Mouse (Mus musculus): Measurements from ENCODE around the gene Arhgef2. TPM values are rescaled to one million over a fixed set of nuclear protein-coding genes. Genes with fewer than 3 reads are reported as not detected.
"Not testable (repeated sequence)": the region's sequence is repeated elsewhere in the genome, so short reads cannot be mapped to it uniquely, and the experiment has no call there.

The Arhgef2 gene
- total RNA-seq (2021): 100 to 1,000 TPM; 257 to 264 TPM

DNA sequence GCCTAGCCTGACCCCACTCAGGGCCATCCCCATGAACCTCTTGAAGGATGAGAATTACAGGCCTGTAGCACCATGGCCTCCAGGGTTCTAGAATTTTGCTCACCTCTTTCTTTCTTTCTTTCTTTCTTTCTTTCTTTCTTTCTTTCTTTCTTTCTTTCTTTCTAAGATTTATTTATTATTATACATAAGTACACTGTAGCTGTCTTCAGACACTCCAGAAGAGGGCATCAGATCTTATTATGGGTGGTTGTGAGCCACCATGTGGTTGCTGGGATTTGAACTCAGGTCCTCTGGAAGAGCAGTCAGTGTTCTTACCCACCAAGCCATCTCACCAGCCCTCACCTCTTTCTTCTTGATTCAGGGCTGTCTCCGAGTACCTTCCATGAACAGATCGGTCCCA, at the start of gene Arhgef2:
Gene Arhgef2 (plus strand): TSS at position 301 of the 400 bp plus-strand sequence.
- intact Hi-C loops (cut with DNase I): loop anchor here (5.0 kb wide), 2 partner anchors 37 to 82 kb away; partner anchors contain the start of gene Khdc4
- not testable (repeated sequence) for DNase-seq (ENCODE audit: extremely low spot score in 1 of 2, low spot score in 2 of 2)

DNA sequence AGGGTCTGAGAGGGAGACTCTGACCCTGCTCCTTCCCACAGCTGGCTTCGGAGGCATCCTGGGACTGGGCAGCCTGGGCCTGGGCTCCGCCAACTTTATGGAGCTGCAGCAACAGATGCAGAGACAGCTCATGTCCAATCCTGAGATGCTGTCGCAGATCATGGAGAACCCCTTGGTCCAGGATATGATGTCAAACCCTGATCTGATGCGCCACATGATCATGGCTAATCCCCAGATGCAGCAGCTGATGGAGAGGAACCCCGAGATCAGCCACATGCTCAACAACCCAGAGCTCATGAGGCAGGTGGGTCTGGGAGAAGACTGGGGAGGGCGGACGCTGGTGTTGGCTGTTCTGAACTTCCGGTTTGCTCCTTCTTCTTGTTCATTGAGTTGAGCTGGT, 49.1 kb upstream of the Arhgef2 start:
- intact Hi-C loops (cut with DNase I): no loop called here
- no peak for DNase-seq (ENCODE audit: extremely low spot score in 1 of 2, low spot score in 2 of 2)

DNA sequence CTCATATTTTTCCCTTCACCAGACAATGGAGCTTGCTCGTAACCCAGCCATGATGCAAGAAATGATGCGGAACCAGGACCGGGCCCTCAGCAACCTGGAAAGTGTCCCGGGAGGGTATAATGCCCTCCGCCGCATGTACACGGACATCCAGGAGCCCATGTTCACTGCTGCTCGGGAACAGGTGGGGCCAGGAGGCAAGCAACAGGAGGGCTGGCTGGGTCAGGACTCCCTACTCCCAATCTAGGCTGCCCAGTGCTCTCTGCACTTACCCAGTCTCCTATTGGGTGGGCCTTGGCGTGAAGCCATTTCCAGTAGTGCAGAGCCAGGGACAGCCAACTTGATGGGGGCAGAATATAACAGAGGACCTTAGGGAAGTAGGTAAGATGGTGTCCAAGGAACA, 46.2 kb upstream of the Arhgef2 start:
- intact Hi-C loops (cut with DNase I): no loop called here

GRCm38 (mm10) chr3:88561989-88562388, 43.8 kb upstream of the Arhgef2 start:
- no peak for DNase-seq (ENCODE audit: extremely low spot score in 1 of 2, low spot score in 2 of 2)
- intact Hi-C loops (cut with DNase I): no loop called here

More for the DNA sequence above, 46.2 kb upstream of the Arhgef2 start:
- no peak for DNase-seq (ENCODE audit: extremely low spot score in 1 of 2, low spot score in 2 of 2)

DNA sequence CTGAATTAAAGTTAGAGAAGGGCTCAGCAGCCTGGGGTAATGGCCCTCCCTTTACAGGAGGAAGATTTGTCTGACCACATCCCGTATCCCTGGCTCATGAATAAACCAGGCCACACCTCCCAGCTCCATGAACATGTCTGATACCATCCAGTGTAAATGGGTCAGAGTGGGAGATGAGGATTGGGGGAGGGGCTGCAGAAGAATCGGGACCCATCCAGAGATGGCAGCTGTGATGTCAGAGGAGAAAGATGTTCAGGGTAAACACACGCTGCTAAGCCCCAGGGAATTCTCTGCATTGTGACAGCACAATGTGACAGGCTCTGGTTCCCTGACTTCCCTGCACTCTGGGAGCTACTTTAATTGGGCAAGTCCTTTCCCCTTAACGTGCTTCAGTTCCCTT, 42.3 kb upstream of the Arhgef2 start:
- DNase-seq (ENCODE audit: extremely low spot score in 1 of 2, low spot score in 2 of 2): no peak
- intact Hi-C loops (cut with DNase I): no loop called here

GRCm38 (mm10) chr3:88563966-88564365, 41.8 kb upstream of the Arhgef2 start:
- intact Hi-C loops (cut with DNase I): no loop called here

DNA sequence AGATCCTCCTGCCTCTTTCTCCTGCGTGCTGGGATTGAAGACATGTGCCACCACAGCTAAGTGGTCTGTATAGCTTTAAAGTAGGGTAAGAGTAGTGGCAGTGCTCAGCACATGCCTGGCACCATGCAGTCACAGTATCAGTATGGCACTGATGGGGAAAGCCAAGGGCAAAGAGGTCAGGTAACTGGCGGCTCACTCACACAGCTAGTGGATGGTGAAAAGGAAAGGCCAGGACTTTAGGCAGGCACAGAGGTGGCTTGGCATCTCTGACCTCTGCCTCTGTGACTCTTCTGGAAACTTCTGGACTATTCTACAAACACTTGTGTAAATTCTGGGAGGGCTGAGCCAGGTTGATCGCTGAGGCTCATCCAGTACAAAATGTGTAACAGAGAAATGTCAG, 39.6 kb upstream of the Arhgef2 start:
- DNase-seq (ENCODE audit: extremely low spot score in 1 of 2, low spot score in 2 of 2): no peak
- intact Hi-C loops (cut with DNase I): no loop called here

More at GRCm38 (mm10) chr3:88563966-88564365, 41.8 kb upstream of the Arhgef2 start:
- no peak for DNase-seq (ENCODE audit: extremely low spot score in 1 of 2, low spot score in 2 of 2)

GRCm38 (mm10) chr3:88566536-88567061, 39.2 kb upstream of the Arhgef2 start:
- intact Hi-C loops (cut with DNase I): no loop called here
- DNase-seq (ENCODE audit: extremely low spot score in 1 of 2, low spot score in 2 of 2): no peak

DNA sequence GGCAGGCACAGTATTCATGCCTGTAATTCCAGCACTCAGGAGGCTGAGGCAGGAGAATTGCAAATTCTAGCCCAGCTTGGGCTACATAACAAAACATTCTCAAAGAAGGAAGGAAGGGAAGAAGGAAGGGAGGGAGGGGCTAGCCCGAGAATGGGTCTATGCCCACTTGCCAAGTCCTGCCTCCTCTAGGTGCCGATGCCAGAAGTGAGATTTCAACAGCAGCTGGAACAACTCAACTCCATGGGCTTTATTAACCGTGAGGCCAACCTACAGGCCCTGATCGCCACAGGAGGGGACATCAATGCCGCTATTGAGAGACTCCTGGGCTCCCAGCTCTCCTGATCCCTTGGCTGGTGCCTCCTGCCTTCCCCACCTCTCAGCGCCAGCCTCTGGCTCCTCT, 37.9 kb upstream of the Arhgef2 start:
- intact Hi-C loops (cut with DNase I): no loop called here
- no peak for DNase-seq (ENCODE audit: extremely low spot score in 1 of 2, low spot score in 2 of 2)

GRCm38 (mm10) chr3:88568615-88569014, 37.2 kb upstream of the Arhgef2 start:
- intact Hi-C loops (cut with DNase I): no loop called here

DNA sequence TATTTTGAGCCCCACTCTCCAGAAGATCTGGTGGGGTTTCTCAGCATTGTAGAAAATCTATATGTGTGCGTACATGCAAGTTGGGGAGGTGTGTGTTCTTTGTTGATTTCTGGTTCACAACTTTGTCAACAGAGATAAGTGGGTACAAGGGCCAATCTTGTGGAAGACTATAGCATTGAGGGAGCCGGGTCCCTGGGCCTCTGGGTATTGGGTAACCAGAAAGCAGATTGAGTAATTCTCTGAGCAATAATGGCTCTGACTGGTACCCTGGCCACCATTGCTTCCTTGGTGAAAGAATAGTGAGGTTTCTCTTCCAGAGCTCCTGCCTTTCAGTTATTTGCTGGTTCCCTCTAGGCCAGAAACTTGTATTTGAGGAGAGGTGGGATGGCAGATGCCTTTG, 36.7 kb upstream of the Arhgef2 start:
- intact Hi-C loops (cut with DNase I): no loop called here
- no peak for DNase-seq (ENCODE audit: extremely low spot score in 1 of 2, low spot score in 2 of 2)

More at GRCm38 (mm10) chr3:88568615-88569014, 37.2 kb upstream of the Arhgef2 start:
- no peak for DNase-seq (ENCODE audit: extremely low spot score in 1 of 2, low spot score in 2 of 2)

- intact Hi-C loops (cut with DNase I): no loop called here
- DNase-seq (ENCODE audit: extremely low spot score in 1 of 2, low spot score in 2 of 2): no peak
Observed at GRCm38 (mm10) chr3:88569694-88570093, 36.1 kb upstream of the Arhgef2 start.

GRCm38 (mm10) chr3:88570341-88570740, 35.4 kb upstream of the Arhgef2 start:
- intact Hi-C loops (cut with DNase I): no loop called here
- DNase-seq (ENCODE audit: extremely low spot score in 1 of 2, low spot score in 2 of 2): no peak

DNA sequence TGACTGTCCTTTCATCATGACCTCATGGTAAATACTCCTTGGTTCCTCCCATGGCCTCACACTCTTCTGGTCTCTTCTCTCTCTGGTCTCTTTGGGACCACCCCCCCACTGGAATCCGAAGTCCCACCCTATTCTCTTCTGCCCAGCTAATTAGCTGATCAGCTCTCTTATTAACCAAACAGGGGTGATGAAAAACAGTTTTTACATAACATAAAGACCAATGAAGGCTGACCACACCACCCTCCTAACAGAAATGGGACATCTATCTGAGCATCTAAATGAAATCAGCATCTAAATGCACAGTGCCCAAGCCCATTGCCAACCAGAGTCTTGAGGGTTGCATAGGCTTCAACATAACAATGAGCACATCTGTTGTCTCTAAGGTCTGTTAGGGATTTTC, 33.9 kb upstream of the Arhgef2 start:
- intact Hi-C loops (cut with DNase I): no loop called here
- no peak for DNase-seq (ENCODE audit: extremely low spot score in 1 of 2, low spot score in 2 of 2)

DNA sequence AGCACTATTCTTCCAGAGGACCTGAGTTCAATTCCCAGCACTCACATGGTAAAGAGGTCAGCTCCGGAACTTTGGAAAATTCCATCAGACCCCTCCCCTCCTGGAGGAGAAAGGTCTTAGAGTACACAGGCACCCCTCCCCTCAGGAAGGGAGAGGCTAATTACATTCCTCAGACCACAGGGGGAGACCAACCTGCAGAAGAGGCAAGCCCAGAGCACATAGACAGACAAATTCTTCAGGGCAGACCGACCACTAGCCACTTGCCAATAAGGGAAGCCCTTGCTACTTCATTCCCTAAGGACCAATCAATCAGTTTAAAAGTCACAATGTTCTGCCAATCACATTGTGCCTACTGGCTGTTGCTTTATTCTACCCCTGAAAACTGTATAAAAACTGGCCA, 32.9 kb upstream of the Arhgef2 start:
- DNase-seq (ENCODE audit: extremely low spot score in 1 of 2, low spot score in 2 of 2): no peak
- intact Hi-C loops (cut with DNase I): no loop called here

GRCm38 (mm10) chr3:88573810-88574209, 32.0 kb upstream of the Arhgef2 start:
- DNase-seq (ENCODE audit: extremely low spot score in 1 of 2, low spot score in 2 of 2): no peak
- intact Hi-C loops (cut with DNase I): no loop called here

DNA sequence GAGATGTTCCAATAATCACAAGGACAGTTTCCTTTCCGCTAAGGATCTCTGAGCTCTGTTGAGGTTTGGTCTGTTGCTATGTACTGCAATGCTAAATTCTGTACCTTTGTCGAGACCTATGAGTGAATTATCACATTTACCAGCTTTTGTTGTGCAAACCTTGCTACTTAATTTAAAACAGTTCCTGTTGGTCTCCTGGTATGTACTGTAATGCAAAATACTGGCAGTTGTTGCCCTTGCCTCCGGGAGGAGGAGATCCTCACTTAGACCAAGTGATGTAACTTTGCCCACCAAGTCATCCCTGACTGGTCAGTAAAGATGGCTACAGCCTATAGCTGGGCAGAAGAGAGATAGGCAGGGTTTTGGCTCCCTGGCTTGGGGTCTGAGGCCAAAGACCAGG, 30.2 kb upstream of the Arhgef2 start, which contains the start of gene Ssr2:
Gene Ssr2 (plus strand): TSS at position 337 of the 400 bp plus-strand sequence.
- intact Hi-C loops (cut with DNase I): no loop called here
- DNase-seq (ENCODE audit: extremely low spot score in 1 of 2, low spot score in 2 of 2): no peak

- intact Hi-C loops (cut with DNase I); DNase-seq (ENCODE audit: extremely low spot score in 1 of 2, low spot score in 2 of 2): not testable (repeated sequence)
Observed at GRCm38 (mm10) chr3:88577846-88578245, 27.9 kb upstream of the Arhgef2 start.

- intact Hi-C loops (cut with DNase I): no loop called here
Observed at GRCm38 (mm10) chr3:88578498-88579424, 27.0 kb upstream of the Arhgef2 start.

DNA sequence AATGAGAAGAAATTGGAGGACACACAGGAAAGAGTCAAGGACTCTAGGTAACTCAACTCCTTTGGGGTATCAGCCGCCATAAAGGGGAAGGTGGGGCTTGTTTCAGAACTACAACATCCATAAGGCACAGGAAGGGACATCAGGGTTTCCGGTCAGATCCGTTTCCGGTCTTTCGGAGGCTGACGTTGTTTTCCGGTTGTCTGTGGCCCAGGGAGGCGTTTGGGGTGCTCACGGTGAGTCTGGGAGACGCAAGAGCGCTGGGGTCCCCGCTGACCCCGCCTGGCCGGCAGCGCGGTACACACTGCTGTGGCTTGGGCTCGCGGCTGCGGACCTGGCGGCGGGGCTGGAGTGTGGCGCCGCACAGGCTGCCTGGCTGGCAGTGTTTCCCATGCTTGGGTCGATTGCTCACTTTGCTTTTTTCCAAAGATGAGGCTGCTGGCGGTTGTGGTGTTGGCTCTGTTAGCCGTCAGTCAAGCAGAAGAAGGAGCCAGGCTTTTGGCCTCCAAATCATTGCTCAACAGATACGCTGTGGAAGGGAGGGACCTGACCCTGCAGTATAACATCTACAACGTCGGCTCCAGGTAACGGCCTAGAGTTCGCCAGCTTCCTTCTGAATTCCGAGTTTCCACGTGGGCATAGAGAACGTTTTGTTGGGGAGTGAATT, 26.2 kb upstream of the Arhgef2 start:
- intact Hi-C loops (cut with DNase I): no loop called here
- peak; percentile 78 to 82 for DNase-seq (ENCODE audit: extremely low spot score in 1 of 2, low spot score in 2 of 2)

More at GRCm38 (mm10) chr3:88578498-88579424, 27.0 kb upstream of the Arhgef2 start:
- DNase-seq (ENCODE audit: extremely low spot score in 1 of 2, low spot score in 2 of 2): no peak
